Mouse (Mus musculus): ENCODE measurements at regions not wholly inside any gene's neighbourhood (a gene's known extent, or its start where the extent isn't known, plus 50 kb on each side); places are given as distances from the start of the nearest gene placed in this dataset.
A peak's percentile ranks its signal among the peaks of the same experiment; 100 is the strongest.

DNA sequence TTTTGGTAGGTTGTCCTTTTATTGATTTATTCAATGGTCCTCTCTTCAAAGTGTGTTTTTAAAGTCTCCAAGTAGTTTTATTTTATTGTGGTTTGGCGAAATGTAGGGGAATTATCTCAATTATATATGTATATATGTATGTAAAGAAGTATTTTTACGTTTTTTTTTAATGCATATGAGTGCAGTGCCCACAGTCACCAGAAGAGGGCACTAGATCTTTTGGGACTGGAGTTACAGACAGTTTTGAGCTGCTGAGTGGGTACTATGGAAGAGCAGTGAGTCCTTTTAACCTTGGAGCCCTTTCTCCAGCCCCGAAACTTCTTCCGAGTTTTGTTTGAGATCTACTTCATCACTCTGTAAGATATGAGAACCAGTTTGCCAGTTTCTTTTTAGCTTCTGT, 59.5 kb upstream of the Agtr2 start:
- ChIA-PET POLR2A (no interaction called here), CTCF (no interaction called here)
- no peak for DNase-seq (ENCODE audit: low read depth, low spot score)
- peaks cover 24% of the 10 kb centered on the region for H3K27me3 ChIP-seq
- ATAC-seq, result no peak
- in situ Hi-C loops (cut with MboI; ENCODE audit: low pct_unique_long_range_greater_than_20kb), result no loop called here
- peak; percentile 45 for TF ChIP-seq CTCF (IDR thresholded peaks at IDR 0.05)

GRCm38 (mm10) chrX:21428081-21428480, 56.3 kb upstream of the Agtr2 start:
- POLR2A ChIA-PET, result no interaction called here
- in situ Hi-C loops (cut with MboI; ENCODE audit: low pct_unique_long_range_greater_than_20kb), result no loop called here
- CTCF ChIA-PET, result no interaction called here
- ATAC-seq (no peak), DNase-seq (ENCODE audit: low read depth, low spot score) (no peak)
- no peak for TF ChIP-seq CTCF (IDR thresholded peaks at IDR 0.05)
- peaks cover 28% of the 10 kb centered on the region for H3K27me3 ChIP-seq

- TF ChIP-seq CTCF (IDR thresholded peaks at IDR 0.05), result no peak
- CTCF ChIA-PET, result no interaction called here
- POLR2A ChIA-PET, result no interaction called here
- in situ Hi-C loops (cut with MboI; ENCODE audit: low pct_unique_long_range_greater_than_20kb), result no loop called here
- H3K27me3 ChIP-seq, result peaks cover 41% of the 10 kb centered on the region
- ATAC-seq, result no peak
- no peak for DNase-seq (ENCODE audit: low read depth, low spot score)
These were observed 50.8 kb upstream of the Agtr2 start for GRCm38 (mm10) chrX:21433501-21433900.

Measured in Patski (cell line).